Mouse (Mus musculus) thymus, postnatal 36 days (tissue): ENCODE measurements around the gene Hhex.

Experiments
- DNase-seq, 2 experiments: peaks; one replicate each; pipeline ENCODE4 v3.0.0; 2022; ENCODE audit warnings: mixed read lengths in 2 of 2

Gene Hhex

GRCm38 (mm10) chr19:37434263-37434951, at the start of gene Hhex:
Gene Hhex (plus strand): TSS chr19:37434810.
- DNase-seq = peak; percentile 42 to 51

GRCm38 (mm10) chr19:37386126-37386525, 48.5 kb upstream of the Hhex start:
- no peak for DNase-seq

GRCm38 (mm10) chr19:37391869-37392268, 42.7 kb upstream of the Hhex start:
- no peak for DNase-seq

- no peak for DNase-seq
These were observed 38.3 kb upstream of the Hhex start for GRCm38 (mm10) chr19:37396279-37396678.

- no peak for DNase-seq
These were observed 33.7 kb upstream of the Hhex start for GRCm38 (mm10) chr19:37400936-37401335.

GRCm38 (mm10) chr19:37418294-37418693, 16.3 kb upstream of the Hhex start:
- DNase-seq = peak in 1 of 2 experiments; percentile 30

- peak; percentile 19 to 32 for DNase-seq
These were observed 15.0 kb upstream of the Hhex start for GRCm38 (mm10) chr19:37419613-37420012.

GRCm38 (mm10) chr19:37428589-37428988, 6.0 kb upstream of the Hhex start:
- DNase-seq = no peak

- DNase-seq = no peak
These were observed 3.4 kb upstream of the Hhex start for GRCm38 (mm10) chr19:37431139-37431756.

GRCm38 (mm10) chr19:37432868-37433570, 1.6 kb upstream of the Hhex start:
- DNase-seq = no peak

- peak in 1 of 2 experiments; percentile 7 for DNase-seq
These were observed 731 bp upstream of the Hhex start for GRCm38 (mm10) chr19:37433895-37434262.

- peak; percentile 12 for DNase-seq
These were observed 637 bp downstream of the Hhex start for GRCm38 (mm10) chr19:37435041-37435852.

GRCm38 (mm10) chr19:37435853-37436174, 1.2 kb downstream of the Hhex start:
- DNase-seq = no peak

GRCm38 (mm10) chr19:37436514-37437288, 2.1 kb downstream of the Hhex start:
- DNase-seq = no peak

GRCm38 (mm10) chr19:37437289-37437606, 2.6 kb downstream of the Hhex start:
- no peak for DNase-seq

GRCm38 (mm10) chr19:37440181-37440580, 5.6 kb downstream of the Hhex start:
- no peak for DNase-seq

- DNase-seq = no peak
These were observed 6.3 kb downstream of the Hhex start for GRCm38 (mm10) chr19:37440708-37441475.

- no peak for DNase-seq
These were observed 8.1 kb downstream of the Hhex start for GRCm38 (mm10) chr19:37442524-37443286.

GRCm38 (mm10) chr19:37443631-37444140, 9.1 kb downstream of the Hhex start:
- DNase-seq = no peak

- no peak for DNase-seq
These were observed 13.6 kb downstream of the Hhex start for GRCm38 (mm10) chr19:37448212-37448611.

- DNase-seq = no peak
These were observed 14.6 kb downstream of the Hhex start for GRCm38 (mm10) chr19:37449246-37449645.
